Mouse (Mus musculus) midbrain, embryonic 11.5 days (tissue): ENCODE data around the gene F13b. TPM values are rescaled to one million over a fixed set of nuclear protein-coding genes. Genes with fewer than 3 reads are reported as not detected.

Experiments used
- ATAC-seq: fragments of 200-750 bp; cut with Nextera tagmentation; 2 replicates; pipeline ENCODE4 v1.8.0; 2017; ENCODE audit warnings: moderate TSS enrichment, moderate library complexity; ENCODE audit not compliant: low FRiP score
- DNase-seq: peaks from one replicate; pipeline ENCODE4 v3.0.0; 2015; ENCODE audit warnings: low spot score; ENCODE audit errors: missing footprints
- H3K27ac ChIP-seq: fragments of 300-500 bp; sonication (generic); 2 replicates; pipeline ENCODE4 v1.5.1; 2014; ENCODE audit warnings: low read depth, low read length
- H3K27me3 ChIP-seq: fragments of 300-500 bp; sonication (generic); 2 replicates; pipeline ENCODE4 v1.6.1; 2014; ENCODE audit warnings: mild to moderate bottlenecking, low read length, moderate library complexity, mixed read lengths; ENCODE audit not compliant: control insufficient read depth, insufficient read depth
- H3K36me3 ChIP-seq: fragments of 300-500 bp; sonication (generic); 2 replicates; pipeline ENCODE4 v1.6.1; 2014; ENCODE audit warnings: mild to moderate bottlenecking, low read length, moderate library complexity, mixed read lengths; ENCODE audit not compliant: control insufficient read depth, insufficient read depth
- H3K4me1 ChIP-seq: fragments of 300-500 bp; sonication (generic); 2 replicates; pipeline ENCODE4 v1.6.1; 2014; ENCODE audit warnings: low read length; ENCODE audit not compliant: control insufficient read depth, insufficient read depth
- H3K4me2 ChIP-seq: fragments of 300-500 bp; sonication (generic); 2 replicates; pipeline ENCODE4 v1.6.1; 2014; ENCODE audit warnings: mild to moderate bottlenecking, moderate library complexity
- H3K4me3 ChIP-seq: fragments of 300-500 bp; sonication (generic); 2 replicates; pipeline ENCODE4 v1.5.1; 2014; ENCODE audit warnings: low read depth, low read length
- H3K9ac ChIP-seq: fragments of 300-500 bp; sonication (generic); 2 replicates; pipeline ENCODE4 v1.6.1; 2014; ENCODE audit warnings: low read length
- H3K9me3 ChIP-seq: fragments of 300-500 bp; sonication (generic); 2 replicates; pipeline ENCODE4 v1.6.1; 2016; ENCODE audit warnings: low read length; ENCODE audit not compliant: control insufficient read depth
- WGBS: fragments of 180-500 bp; shearing (Covaris S2); extraction: QIAGEN DNeasy Blood & Tissue Kit; methylation state at CpG from one replicate; pipeline ENCODE4 v1.1.7; 2014; 5-methylcytosine and 5-hydroxymethylcytosine counted together
- polyA plus RNA-seq: library from polyadenylated mRNA; unstranded; fragments of >200 nt; fragmentation: Nextera tagmentation; extraction: Ambion mirVana; gene quantifications from 2 replicates; pipeline ENCODE4 v1.2.1, GENCODE M21; 2014

The F13b gene
- polyA plus RNA-seq, 1 experiment from 2014 or later = not detected

- no peak overlapping the region for H3K4me3 ChIP-seq
- H3K27me3 ChIP-seq = no peaks in the 10 kb centered on the region
- no peak overlapping the region for H3K9ac ChIP-seq
- H3K27ac ChIP-seq = no peak overlapping the region
- H3K4me2 ChIP-seq = no peak overlapping the region
- WGBS = 94% methylated on average over 2 of the region's 2 CpGs
- H3K4me1 ChIP-seq = no peaks in the 10 kb centered on the region
- no peak for DNase-seq
- no peak for ATAC-seq
- peaks cover 12% of the 10 kb centered on the region for H3K36me3 ChIP-seq
- H3K9me3 ChIP-seq = no peaks in the 10 kb centered on the region
Observed at GRCm38 (mm10) chr1:139495408-139495807, 6.1 kb upstream of the F13b start.

- WGBS = 96% methylated on average over 3 of the region's 3 CpGs
- no peak for ATAC-seq
- Histone ChIP-seq H3K36me3 (peaks cover 12% of the 10 kb centered on the region), H3K27ac (no peak overlapping the region), H3K9ac (no peak overlapping the region), H3K27me3 (no peaks in the 10 kb centered on the region), H3K4me1 (no peaks in the 10 kb centered on the region), H3K4me2 (no peak overlapping the region), H3K4me3 (no peak overlapping the region), H3K9me3 (no peaks in the 10 kb centered on the region)
- no peak for DNase-seq
Observed at GRCm38 (mm10) chr1:139496212-139496611, 5.3 kb upstream of the F13b start.

GRCm38 (mm10) chr1:139499751-139500150 lies 1.8 kb upstream of the F13b start:
- ATAC-seq (no peak), DNase-seq (no peak)
- Histone ChIP-seq H3K4me2 (no peak overlapping the region), H3K4me1 (no peaks in the 10 kb centered on the region), H3K36me3 (no peaks in the 10 kb centered on the region), H3K27ac (no peak overlapping the region), H3K27me3 (no peaks in the 10 kb centered on the region), H3K4me3 (no peak overlapping the region), H3K9me3 (no peaks in the 10 kb centered on the region), H3K9ac (no peak overlapping the region)

GRCm38 (mm10) chr1:139514556-139514955 lies 13.1 kb downstream of the F13b start:
- DNase-seq (no peak), ATAC-seq (no peak)
- Histone ChIP-seq H3K27ac (no peak overlapping the region), H3K9me3 (no peaks in the 10 kb centered on the region), H3K27me3 (no peaks in the 10 kb centered on the region), H3K4me2 (no peak overlapping the region), H3K4me1 (no peaks in the 10 kb centered on the region), H3K4me3 (no peak overlapping the region), H3K9ac (no peak overlapping the region), H3K36me3 (no peaks in the 10 kb centered on the region)
- WGBS = 91% methylated on average over 12 of the region's 12 CpGs

GRCm38 (mm10) chr1:139548536-139548935 lies 47.0 kb downstream of the F13b start:
- no peak for ATAC-seq
- Histone ChIP-seq H3K9me3 (no peaks in the 10 kb centered on the region), H3K27me3 (no peaks in the 10 kb centered on the region), H3K4me3 (no peak overlapping the region), H3K4me1 (no peaks in the 10 kb centered on the region), H3K27ac (no peak overlapping the region), H3K36me3 (no peaks in the 10 kb centered on the region), H3K4me2 (no peak overlapping the region), H3K9ac (no peak overlapping the region)
- 91% methylated on average over 1 of the region's 1 CpGs for WGBS
- DNase-seq = no peak

- Histone ChIP-seq H3K27ac (no peak overlapping the region), H3K9me3 (no peaks in the 10 kb centered on the region), H3K4me3 (no peak overlapping the region), H3K4me2 (no peak overlapping the region), H3K4me1 (no peaks in the 10 kb centered on the region), H3K36me3 (no peaks in the 10 kb centered on the region), H3K9ac (no peak overlapping the region), H3K27me3 (no peaks in the 10 kb centered on the region)
- no peak for DNase-seq
- 77% methylated on average over 1 of the region's 1 CpGs for WGBS
- ATAC-seq = no peak
Observed at GRCm38 (mm10) chr1:139551311-139551710, 49.8 kb downstream of the F13b start.

GRCm38 (mm10) chr1:139560024-139560423 lies 58.5 kb downstream of the F13b start, which contains the start of gene Cfhr1:
TSS of gene Cfhr1 (minus strand) at chr1:139560272.
- no peak within 1 kb of the TSS for H3K27ac ChIP-seq
- no peaks in the 10 kb centered on the region for H3K9me3 ChIP-seq
- H3K27me3 ChIP-seq = no peaks in the 10 kb centered on the region
- ATAC-seq (no peak), DNase-seq (no peak)
- H3K4me1 ChIP-seq = no peaks in the 10 kb centered on the region
- 62% methylated on average over 1 of the region's 1 CpGs for WGBS
- no peak within 1 kb of the TSS for H3K4me3 ChIP-seq
- H3K36me3 ChIP-seq = no peaks in the 10 kb centered on the region
- no peak within 1 kb of the TSS for H3K9ac ChIP-seq
- no peak within 1 kb of the TSS for H3K4me2 ChIP-seq

Other genes with a start within 250 kb of the F13b start
- gene Crb1, start 124.6 kb upstream of the F13b start, polyA plus RNA-seq = 2.0 and 2.5 TPM in 2 replicates
- gene Zbtb41, start 79.4 kb upstream of the F13b start, polyA plus RNA-seq = 27.7 and 30.4 TPM in 2 replicates
- 30.0 and 31.5 TPM in 2 replicates for gene Aspm, start 46.9 kb upstream of the F13b start, polyA plus RNA-seq
- gene Cfhr1, start 58.6 kb downstream of the F13b start, polyA plus RNA-seq = not detected in 2 replicates